Mouse (Mus musculus) limb, embryonic 10.5 days (tissue): ENCODE results near the gene Gm5795. TPM values are rescaled to one million over a fixed set of nuclear protein-coding genes. Genes with fewer than 3 reads are reported as not detected.
A peak's percentile ranks its signal among the peaks of the same experiment; 100 is the strongest.
"Not testable (repeated sequence)": the region's sequence is repeated elsewhere in the genome, so short reads cannot be mapped to it uniquely, and the experiment has no call there.

Experiments used
- DNase-seq: peaks from one replicate; pipeline ENCODE4 v3.0.0-alpha.2; 2017; ENCODE audit warnings: low spot score
- H3K27ac ChIP-seq: fragments of 300-500 bp; sonication (generic); 2 replicates; pipeline ENCODE4 v1.5.1; 2016; ENCODE audit warnings: mild to moderate bottlenecking
- H3K27me3 ChIP-seq: fragments of 300-500 bp; sonication (generic); 2 replicates; pipeline ENCODE4 v1.6.1; 2016; ENCODE audit warnings: low read depth, mild to moderate bottlenecking; ENCODE audit not compliant: poor library complexity, severe bottlenecking
- H3K36me3 ChIP-seq: fragments of 300-500 bp; sonication (generic); 2 replicates; pipeline ENCODE4 v1.6.1; 2016; ENCODE audit warnings: mild to moderate bottlenecking, moderate library complexity
- H3K4me1 ChIP-seq: fragments of 300-500 bp; sonication (generic); 2 replicates; pipeline ENCODE4 v1.6.1; 2016
- H3K4me3 ChIP-seq: fragments of 300-500 bp; sonication (generic); 2 replicates; pipeline ENCODE4 v1.5.1; 2016; ENCODE audit warnings: mild to moderate bottlenecking, moderate library complexity
- H3K9me3 ChIP-seq: fragments of 300-500 bp; sonication (generic); replicated peaks from 2 replicates; pipeline ENCODE4 v1.6.1; 2016; ENCODE audit warnings: mild to moderate bottlenecking
- WGBS: fragments of 180-500 bp; shearing (Covaris S2); methylation state at CpG from one replicate; pipeline ENCODE4 v1.1.7; 2016; 5-methylcytosine and 5-hydroxymethylcytosine counted together
- polyA plus RNA-seq: library from polyadenylated mRNA; unstranded; fragments of >200 nt; fragmentation: Nextera tagmentation; extraction: Ambion mirVana; gene quantifications from 2 replicates; pipeline ENCODE4 v1.2.1, GENCODE M21; 2016

The Gm5795 gene
- polyA plus RNA-seq, result not detected in 2 replicates

DNA sequence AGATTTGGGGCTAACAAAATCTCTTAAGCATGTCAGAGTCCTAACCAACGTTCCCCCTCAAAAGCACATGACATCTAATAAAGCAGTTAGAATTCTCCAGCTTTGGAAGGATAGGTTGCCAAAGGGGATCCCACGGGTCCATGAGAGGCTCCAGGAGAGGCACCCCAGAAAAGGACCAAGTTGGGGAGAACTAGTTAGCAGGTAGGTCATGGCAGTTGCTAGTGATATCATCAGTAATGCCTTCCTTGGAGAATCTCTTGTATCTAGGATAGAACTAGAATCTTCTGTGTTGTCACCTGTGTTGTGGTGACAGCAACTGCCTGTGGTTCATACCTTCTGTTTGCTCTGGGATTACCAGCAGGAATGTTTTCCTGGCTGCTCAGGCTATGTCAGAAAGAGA, at the start of gene Gm5795:
TSS of gene Gm5795 (plus strand) at position 301 of the 400 bp plus-strand sequence.
- not testable (repeated sequence) for H3K27me3 ChIP-seq, H3K4me1 ChIP-seq, H3K27ac ChIP-seq, H3K4me3 ChIP-seq, H3K36me3 ChIP-seq, DNase-seq, H3K9me3 ChIP-seq
- WGBS, result no CpG with 5 or more reads among the region's 2 CpGs

DNA sequence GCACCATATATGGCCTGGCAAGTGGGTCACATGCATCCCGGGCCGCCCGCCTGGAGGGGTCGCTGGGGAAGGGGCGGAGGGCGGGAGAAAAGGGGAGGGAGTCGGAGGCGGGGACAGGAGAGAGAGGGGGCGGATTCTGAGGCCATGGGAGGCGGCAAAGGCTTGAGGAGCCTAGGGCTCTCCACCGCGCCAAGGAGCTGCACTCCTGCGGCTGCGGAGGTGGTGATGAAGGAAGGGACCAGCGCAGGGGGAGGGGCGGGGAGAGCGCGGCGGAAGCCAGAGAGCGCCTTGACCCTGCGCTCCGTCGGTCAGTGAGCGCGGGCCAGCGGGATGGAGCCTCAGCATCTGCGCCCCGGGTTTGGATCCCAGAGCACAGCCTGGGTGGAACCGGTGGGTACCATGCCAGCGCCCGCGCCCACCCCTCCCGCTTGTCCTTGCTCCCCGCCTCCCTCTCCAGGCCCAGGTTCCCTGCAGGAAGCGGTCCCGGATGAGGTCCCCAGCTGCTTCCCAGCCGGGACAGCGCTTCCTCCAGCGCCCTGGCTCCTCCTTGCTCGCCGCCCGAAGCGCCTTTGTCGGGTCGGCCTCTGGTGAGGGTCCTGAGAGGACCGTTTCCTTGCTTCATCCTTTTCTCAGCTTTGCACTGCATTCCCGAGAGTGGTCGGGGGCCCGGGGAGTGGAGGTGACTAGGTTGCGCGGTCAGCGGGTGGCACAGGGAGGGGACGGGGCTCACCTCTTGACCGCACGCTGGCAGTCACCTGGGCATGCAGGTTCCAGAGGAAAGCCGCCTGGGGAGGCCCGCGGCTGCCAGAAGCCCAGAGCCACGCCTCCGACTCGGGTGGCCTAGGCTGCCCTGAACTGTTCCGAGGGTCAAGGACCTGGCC, 20.5 kb downstream of the Gm5795 start, which contains the start of gene D830030K20Rik:
TSS of gene D830030K20Rik (plus strand) at position 217 of the 881 bp plus-strand sequence.
- Histone ChIP-seq H3K27ac (peak within 1 kb of the TSS; percentile 58; the same call in 1 of the 2 replicates), H3K4me3 (peak within 1 kb of the TSS; percentile 53)
- not testable (repeated sequence) for H3K36me3 ChIP-seq, H3K9me3 ChIP-seq, H3K27me3 ChIP-seq, H3K4me1 ChIP-seq
- peak; percentile 41 for DNase-seq
- WGBS, result under 1% methylated on average over 26 of the region's 62 CpGs

DNA sequence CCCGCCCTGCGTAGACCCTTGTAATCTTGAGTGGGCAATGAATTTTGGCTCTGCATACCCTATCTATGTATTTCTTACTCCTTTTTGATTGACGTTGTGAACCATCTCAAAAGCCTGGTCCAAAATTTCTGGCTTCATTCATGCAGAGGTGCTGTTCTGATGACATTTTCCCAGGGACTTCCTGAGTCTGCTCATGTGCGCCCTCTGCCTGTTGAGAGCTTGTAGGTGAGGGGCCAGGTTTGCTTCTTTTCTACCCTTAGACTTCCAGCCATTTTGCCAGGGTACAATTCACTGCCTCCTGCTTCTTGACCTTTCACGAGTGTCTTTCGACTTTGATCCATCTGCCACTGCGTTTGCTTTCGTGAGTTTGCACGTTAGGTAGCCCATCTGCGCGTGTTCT, 21.3 kb downstream of the Gm5795 start:
- peak; percentile 32 for DNase-seq
- H3K4me1 ChIP-seq, H3K36me3 ChIP-seq, H3K27ac ChIP-seq, H3K27me3 ChIP-seq, H3K9me3 ChIP-seq, H3K4me3 ChIP-seq: not testable (repeated sequence)
- WGBS, result 9% methylated on average over 9 of the region's 11 CpGs

Other genes starting within 250 kb of the Gm5795 start
- gene Gm2888, start 158.3 kb upstream of the Gm5795 start, polyA plus RNA-seq, result not detected in 2 replicates
- gene Gm2897, start 139.0 kb upstream of the Gm5795 start, polyA plus RNA-seq, result 2.6 and 3.2 TPM in 2 replicates
- gene Gm10340, start 54.3 kb upstream of the Gm5795 start, polyA plus RNA-seq, result not detected in 2 replicates
- gene D830030K20Rik, start 20.2 kb downstream of the Gm5795 start, polyA plus RNA-seq, result 7.4 and 9.3 TPM in 2 replicates
- gene Gm2956, start 144.4 kb downstream of the Gm5795 start, polyA plus RNA-seq, result not detected in 2 replicates
- gene Gm10413, start 206.8 kb downstream of the Gm5795 start, polyA plus RNA-seq, result not detected in 2 replicates
- gene Gm10409, start 224.4 kb downstream of the Gm5795 start, polyA plus RNA-seq, result 0.88 and 1.2 TPM in 2 replicates
- 0.28 and 1.6 TPM in 2 replicates for gene Gm3005, start 239.8 kb downstream of the Gm5795 start, polyA plus RNA-seq